Mouse (Mus musculus) hindlimb bud, embryonic 11.5 days (tissue): Measurements from ENCODE around the gene Ftsj3.

ENCODE experiments used
- DNase-seq: peaks from one replicate; pipeline ENCODE4 v3.0.0-alpha.2; 2012; ENCODE audit warnings: low read depth, low spot score; ENCODE audit errors: extremely low spot score

The Ftsj3 gene

DNA sequence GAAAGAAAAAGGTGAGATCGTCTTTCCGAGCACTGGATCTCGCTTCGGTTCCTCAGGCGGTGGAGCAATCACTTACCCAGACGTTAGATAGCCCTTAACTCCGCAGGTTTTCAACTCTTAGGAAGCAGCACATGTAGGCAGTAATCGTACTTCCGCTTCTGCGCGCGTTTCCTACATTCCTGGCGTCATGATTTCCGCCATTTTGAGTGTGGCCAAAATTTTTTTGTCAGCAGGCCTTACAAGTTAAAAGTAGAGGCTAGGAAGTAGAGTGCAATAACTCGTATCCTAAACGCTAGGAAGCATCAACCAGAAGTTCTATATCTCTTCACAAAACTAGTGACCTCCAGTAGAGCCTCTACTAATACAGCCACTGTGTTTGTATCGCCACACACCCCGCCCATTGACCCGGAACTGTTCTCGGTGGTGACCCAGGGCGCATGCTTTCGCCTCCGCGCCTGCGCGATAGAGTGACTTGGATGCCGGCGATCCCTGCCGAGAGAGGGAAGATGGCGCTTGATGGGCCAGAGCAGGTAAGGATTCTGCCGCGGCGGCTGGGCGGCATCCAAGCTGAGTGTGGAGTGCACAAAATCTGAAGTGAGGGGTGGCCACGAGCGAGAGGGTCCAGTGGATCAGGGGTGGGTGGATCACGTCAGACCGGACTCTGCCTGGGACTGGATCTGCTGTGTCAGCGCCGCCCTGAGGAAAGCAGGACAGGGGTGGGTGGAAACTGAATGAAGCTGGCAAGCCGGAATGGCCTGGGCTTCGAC, at the start of gene Ftsj3, which contains the start of gene Psmc5:
Gene Ftsj3, minus strand, starts transcription at position 395 of the 767 bp plus-strand sequence.
Gene Psmc5, plus strand, starts transcription at position 470 of the 767 bp plus-strand sequence.
- DNase-seq = peak; percentile 92

DNA sequence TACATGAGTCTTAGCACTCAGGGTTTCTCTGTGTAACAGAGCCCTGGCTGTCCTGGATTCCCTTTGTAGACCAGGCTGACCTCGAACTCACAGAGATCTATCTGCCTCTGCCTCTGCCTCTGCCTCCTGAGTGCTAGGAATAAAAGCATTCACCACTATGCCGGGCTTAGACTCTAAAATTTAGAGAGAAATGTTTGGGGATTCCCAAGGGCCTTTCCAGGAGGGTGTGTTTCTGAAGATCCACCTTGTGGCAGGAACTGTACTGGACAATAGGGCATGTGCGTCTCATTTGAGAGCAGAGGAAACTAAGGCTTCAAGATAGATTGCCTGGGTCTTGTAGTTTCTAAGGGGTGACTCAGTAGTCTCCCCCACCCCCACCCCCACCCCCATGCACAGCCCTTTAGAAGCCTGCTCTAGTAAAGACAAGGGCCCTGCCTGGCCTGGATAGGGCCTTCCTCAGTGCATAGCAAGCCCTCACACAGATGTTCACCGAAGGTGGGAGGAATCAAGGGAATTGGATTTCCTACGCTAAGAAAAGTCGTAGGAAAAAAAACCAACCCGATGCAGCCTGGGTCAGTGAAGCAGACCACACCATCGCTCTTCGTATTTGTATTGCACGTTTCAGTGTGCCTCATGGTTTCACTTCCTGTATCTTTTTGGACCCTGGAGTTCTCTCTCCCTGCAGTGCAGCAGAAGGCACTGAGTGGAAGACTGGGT, 49.6 kb upstream of the Ftsj3 start:
- no peak for DNase-seq

GRCm38 (mm10) chr11:106302634-106303033, 46.8 kb upstream of the Ftsj3 start:
- DNase-seq = peak; percentile 49

DNA sequence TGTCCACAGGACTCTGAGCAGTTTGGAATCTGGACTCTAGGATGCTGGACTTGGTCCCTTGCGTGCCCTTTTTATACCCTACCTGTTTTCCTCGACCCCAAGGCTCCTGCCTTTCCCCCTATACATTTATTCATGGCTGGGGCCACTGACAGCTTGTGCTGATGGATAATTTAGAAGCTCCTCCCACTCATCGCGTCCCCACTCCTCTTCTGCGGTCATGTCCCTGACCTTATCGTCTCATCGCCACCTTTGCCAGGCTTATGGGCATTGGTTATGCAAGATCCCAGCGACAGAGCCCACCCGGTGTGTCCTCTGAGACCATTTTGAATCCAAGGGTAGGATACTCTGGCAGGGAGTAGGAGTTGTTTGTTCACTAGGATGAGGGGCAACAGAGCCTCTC, 45.9 kb upstream of the Ftsj3 start, which contains the start of gene Gh:
Gene Gh, minus strand, starts transcription at position 101 of the 400 bp plus-strand sequence.
- no peak for DNase-seq

GRCm38 (mm10) chr11:106291861-106292260, 36.0 kb upstream of the Ftsj3 start:
- no peak for DNase-seq

DNA sequence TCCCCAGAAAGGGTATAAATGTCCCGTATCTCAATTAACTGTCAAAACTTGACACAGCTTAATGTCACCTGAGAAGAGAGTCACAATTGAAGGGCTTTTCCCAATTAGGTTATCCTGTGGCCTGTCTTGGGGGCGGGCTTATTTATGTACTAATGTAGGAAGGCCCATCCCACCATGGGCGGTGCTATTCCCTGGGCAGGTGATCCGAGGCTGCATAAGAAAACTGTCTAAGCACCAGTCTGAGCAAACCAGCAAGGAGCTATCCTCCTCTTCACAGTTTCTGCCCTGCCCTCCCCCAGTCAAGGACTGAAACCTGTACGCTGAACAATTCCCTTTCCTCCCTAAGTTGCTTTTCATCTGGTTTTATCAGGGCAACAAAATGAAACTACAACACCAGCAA, 34.5 kb upstream of the Ftsj3 start:
- no peak for DNase-seq

DNA sequence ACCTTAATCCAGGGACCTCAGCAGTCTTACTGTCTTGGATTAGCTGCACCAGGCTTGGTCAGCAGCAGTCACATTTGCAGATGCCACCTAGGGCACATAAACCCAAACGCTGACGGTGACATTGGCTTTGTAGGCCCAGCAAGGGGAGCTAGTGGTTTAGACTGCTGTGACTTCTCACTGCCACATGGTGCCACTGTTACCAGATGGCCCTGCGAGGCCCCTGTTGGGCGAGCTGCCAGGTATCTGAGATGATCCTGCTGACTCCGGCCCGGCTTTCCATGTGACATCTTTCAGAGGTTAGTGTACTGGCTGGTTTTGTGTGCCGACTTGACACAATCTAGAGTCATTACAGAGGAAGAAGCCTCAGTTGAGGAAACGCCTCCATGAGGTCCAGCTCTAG, 33.5 kb upstream of the Ftsj3 start:
- DNase-seq = no peak

DNA sequence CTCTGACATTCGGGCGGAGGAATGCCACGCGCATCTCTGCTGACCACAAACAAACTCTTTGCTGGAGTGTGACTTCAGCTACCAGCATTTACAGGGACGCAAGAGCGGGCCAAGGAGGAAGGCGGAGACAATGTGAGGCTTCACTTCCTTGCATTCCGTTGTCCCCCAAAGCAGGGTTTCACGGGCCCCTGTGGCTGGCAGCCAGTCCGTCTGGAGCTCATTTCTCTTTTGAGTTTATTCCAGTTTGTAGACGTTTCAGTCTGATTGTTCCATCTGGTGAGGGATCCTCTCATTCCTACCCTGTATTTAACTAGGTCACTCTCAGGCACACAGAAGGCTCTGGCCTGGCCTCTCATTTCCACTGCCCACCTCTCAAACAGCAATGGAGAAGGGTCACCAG, 31.1 kb upstream of the Ftsj3 start:
- no peak for DNase-seq

DNA sequence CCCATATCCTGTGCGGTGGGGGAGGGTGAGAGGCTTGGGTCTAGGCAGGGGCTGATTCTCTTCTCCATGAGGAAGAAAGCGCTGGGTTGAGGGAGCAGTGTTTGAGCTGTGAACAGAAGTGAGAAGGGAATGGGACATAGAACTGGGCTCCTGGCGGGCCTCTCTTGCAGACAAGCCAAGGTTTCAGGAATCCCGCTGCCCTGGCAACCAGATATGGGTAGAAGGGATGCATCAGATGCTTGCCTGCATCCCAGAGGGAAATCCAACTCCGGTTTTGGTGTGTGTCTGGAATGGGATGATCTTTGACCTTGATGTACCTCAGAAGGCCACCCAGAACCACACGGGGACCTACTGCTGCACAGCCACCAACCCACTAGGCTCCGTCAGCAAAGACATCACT, 30.3 kb upstream of the Ftsj3 start:
- DNase-seq = no peak

GRCm38 (mm10) chr11:106284126-106284525, 28.2 kb upstream of the Ftsj3 start:
- DNase-seq = no peak

DNA sequence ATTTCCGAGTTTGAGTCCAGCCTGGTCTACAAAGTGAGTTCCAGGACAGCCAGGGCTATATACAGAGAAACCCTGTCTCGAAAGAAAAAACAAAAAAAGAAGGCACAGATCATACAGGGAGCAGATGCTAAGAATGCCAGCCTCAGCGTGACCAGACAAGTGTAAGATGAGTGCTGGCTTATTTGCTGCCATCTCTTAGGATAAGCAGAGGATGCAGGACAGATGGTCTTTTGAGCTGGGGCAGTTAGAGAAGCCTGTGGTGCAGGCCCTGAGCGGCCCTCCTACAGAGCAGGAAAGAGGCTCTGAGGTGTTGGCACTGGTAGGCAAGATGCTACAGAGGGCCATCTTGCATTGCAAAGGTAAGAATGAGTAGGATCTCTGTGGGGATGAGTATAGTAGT, 27.5 kb upstream of the Ftsj3 start:
- DNase-seq = no peak

- no peak for DNase-seq
Measured at GRCm38 (mm10) chr11:106282452-106282851, 26.6 kb upstream of the Ftsj3 start.

DNA sequence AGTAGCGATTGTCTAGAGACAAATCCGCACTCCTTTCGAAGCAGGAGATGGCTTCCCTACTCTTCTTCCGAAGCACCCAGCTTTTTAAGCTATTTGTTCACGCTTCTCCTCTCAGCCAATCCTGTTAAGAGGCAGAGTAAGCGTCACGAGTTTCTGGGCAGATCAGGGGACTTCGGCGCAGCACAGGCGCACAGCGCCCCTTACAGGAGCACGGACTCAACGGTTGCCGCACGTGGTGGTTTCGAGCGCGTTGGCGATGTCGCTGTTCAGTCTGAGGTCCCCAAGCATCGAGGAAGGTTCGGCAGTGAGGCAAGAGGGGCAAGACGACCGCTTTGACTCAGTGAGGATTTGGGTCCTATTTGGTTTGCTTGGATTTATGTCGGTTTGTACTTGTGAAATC, 20.6 kb upstream of the Ftsj3 start, which contains the start of gene Tcam1:
Gene Tcam1, plus strand, starts transcription at position 219 of the 400 bp plus-strand sequence.
- DNase-seq = peak; percentile 93

- no peak for DNase-seq
Measured at GRCm38 (mm10) chr11:106274971-106275411, 19.1 kb upstream of the Ftsj3 start.

- DNase-seq = no peak
Measured at GRCm38 (mm10) chr11:106274374-106274773, 18.5 kb upstream of the Ftsj3 start.

- no peak for DNase-seq
Measured at GRCm38 (mm10) chr11:106273811-106274210, 17.9 kb upstream of the Ftsj3 start.

GRCm38 (mm10) chr11:106273311-106273684, 17.4 kb upstream of the Ftsj3 start:
- no peak for DNase-seq

GRCm38 (mm10) chr11:106272644-106273310, 16.9 kb upstream of the Ftsj3 start, which contains the start of gene Smarcd2:
TSS of gene Smarcd2 (minus strand) at chr11:106272972.
- peak; percentile 89 for DNase-seq

DNA sequence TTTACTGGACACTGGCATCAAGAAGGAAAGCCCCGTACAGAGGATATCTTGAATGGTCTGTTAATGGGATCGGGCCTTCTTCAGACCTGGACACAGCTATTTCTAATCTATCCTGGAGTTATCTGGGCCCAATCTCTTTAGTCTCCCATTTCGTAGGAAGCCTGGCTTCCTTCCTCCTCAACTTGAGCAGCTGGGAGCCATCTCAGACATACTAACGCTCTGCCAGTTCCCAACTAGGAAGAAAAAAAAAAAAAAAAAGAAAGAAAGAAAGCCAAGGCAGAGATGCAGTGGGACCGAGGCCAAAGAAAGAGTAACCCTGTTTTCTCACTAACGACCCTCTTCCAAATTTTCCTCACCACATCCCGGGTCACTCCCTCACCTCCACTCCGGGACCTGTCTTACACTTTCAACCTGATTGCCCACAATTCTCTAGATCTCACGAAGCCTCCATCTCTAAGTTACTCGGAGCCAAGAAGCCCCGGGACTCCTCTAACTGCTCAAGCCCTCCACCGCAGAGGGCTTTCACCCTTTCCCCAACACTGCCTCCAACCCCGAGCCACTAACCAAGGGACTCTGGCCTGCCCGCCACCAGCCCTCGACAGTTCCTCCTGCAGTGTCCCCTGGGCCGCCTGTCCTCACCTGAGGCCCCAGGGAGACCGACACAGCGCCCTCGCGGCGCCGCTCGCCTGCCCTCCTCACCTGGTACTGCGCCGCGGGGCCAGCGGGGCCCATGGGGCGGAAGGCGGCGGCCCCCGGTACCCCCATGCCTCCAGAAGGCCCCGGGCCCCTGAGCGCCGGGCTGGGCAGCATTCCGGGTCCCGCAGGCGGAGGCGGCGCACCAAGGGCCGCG, 16.1 kb upstream of the Ftsj3 start:
- no peak for DNase-seq

DNA sequence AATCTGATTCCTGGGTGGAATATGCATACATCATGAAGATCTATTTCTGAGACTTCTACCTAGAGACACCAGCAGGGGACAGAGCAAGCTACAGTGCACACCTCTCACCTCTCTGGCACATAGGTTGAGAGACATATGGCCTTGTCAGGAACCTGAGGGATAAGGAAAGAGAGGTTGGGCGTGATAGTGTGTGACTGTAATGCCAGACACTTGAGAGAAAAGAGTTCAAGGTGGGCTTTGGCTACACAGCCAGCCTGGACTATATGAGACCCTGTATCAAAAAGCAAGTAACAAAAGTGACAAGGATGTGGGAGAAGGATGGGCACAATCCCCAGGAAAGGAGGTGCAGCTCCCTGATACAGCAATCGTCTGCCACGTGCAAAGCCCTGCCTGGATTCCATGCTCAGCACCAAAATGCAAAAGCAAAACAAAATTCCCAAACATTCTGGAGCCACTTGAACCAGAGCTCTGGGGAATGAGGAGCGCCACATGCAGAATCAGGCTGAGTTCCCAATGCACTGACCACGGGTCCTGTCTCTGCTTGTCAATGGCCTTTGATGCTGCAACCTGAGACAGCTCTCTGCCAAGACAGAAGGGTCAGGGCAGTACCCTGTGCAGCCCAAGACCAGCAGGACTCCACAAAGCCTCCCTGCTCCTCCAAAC, 15.4 kb upstream of the Ftsj3 start:
- no peak for DNase-seq
